Mouse (Mus musculus): ENCODE results near the gene Tefm.

Gene Tefm

DNA sequence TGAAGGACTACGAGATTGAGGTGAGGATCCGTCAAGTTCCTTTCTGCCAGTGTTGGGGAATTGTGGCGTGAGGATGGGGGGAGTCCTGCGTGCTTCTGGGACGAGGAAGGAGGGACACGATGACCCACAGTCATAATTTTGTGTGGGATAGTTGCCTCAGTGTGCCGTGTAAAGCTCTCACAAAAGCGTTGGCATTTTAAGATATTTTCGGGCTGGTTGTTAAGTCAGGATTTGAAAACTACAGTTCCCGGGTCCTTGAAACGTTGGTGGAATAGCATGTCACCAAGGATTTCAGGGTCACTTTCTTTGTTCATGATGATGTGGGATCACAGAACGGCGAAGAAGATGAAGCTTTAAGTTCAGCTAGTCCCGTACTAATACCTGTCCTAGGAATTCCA lies 52.2 kb downstream of the Tefm start:
- DNase-seq: no peak

DNA sequence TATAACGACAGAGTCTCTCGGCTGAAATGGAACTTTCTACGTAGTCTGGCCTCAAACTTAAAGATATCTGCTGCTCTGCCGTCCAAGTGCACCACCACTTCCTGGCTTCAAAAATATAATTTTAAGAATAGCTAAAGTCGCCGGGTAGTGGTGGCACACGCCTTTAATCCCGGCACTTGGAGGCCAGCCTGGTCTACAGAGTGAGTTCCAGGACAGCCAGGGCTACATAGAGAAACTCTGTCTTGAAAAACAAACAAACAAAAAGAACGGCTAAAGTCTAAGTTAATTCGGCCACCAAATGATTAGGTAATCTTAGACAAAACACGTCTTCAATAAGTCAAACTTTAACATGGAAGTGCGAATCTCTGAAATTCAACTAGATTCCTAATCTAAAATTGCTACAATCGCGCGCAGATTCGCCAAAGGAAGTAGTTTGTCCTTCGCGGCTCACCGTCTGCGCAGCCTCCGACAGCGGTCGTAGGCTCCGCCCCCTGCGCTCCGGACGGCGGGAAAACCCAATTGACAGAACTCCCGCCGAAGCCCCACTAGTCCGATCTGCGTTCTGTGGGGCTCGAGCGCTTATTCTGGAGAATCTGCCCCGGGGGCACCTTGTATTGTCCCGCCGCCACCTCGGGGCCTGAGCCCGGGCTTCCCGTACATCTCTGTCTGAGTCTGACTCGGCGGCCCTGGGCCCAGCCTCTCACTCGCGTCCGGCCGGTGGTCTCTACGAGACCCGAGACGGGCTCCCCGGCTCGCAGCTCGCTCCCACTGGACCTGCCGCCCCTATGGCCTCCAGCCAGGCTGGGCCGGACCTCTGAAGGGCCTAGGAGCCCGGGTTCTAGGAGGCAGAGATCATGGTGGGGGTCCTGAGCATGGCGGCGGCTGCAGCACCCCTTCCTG lies 52.8 kb downstream of the Tefm start, which contains the start of gene Atad5:
TSS of gene Atad5 (plus strand) at position 484 of the 900 bp plus-strand sequence.
- peak; percentile 94 to 97 for DNase-seq

GRCm38 (mm10) chr11:80086844-80087243 lies 55.1 kb downstream of the Tefm start:
- DNase-seq: peak; percentile 81 to 92

Measured in cerebellum, postnatal 25 days (tissue).